Mouse (Mus musculus): ENCODE results near the gene Cd2.

The Cd2 gene

GRCm38 (mm10) chr3:101287911-101288311, at the start of gene Cd2:
Gene Cd2 (minus strand): TSS chr3:101287939.
- DNase-seq: no peak

DNA sequence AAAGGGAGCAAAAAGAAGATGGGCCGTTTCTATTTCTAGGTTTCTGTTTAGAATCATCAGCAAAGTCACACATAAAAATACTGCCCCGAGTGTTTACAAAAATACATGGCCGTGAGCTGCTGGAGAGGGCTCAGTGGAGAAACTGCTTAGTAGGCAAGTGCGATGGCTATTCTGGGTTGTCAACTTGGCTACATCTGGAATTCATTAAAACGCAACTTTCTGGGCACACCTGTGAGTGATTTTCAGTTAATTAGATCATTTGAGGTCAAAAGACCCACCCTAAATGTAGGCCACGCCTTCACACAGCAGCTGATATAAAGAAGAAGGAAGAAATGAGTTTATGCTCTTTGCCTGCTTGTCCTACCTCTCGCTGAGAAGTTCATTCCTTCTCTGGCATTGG, 40.9 kb upstream of the Cd2 start:
- DNase-seq: no peak

DNA sequence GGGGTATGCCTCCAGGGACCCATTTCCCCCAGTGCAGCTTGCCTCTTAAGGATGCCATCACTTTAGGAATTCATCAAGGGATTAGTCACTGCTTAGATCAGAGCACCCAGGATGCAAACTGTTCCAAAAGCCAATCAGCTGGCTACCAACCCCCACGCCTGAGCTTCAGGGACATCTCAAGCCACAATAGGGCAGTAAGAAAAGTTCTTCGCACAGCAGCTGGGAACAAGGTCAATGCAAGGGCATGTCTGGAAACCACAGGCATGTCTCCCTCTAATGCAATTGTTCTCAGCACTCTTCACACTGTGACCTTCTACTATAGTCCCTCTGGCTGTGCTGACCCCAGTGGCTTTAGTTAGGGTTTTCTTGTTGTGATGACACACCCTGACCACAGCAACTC, 39.5 kb upstream of the Cd2 start:
- no peak for DNase-seq

- DNase-seq: no peak
Measured at GRCm38 (mm10) chr3:101322437-101322836, 34.7 kb upstream of the Cd2 start.

DNA sequence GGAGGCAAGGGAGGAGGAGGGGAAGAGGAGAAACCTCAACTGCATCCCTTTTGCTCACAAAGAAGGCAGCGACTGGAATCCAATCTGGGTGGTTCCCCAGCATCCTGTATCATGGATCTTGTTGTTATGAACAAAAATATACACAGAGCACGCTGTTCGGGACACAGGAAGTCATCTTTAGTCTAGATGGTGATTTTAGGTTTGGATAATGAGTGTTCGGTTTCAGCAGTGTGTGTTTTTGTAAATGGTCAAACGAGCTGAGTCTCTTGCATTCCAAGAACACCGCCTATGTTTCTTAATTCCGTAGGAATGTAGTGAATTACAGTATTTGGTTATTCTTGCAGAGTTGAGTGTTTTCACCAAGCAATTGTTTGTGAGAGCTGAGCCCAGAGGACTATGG, 33.1 kb upstream of the Cd2 start:
- no peak for DNase-seq

GRCm38 (mm10) chr3:101318516-101319170, 30.9 kb upstream of the Cd2 start:
- DNase-seq: no peak

GRCm38 (mm10) chr3:101318115-101318514, 30.4 kb upstream of the Cd2 start:
- peak; percentile 55 for DNase-seq

DNA sequence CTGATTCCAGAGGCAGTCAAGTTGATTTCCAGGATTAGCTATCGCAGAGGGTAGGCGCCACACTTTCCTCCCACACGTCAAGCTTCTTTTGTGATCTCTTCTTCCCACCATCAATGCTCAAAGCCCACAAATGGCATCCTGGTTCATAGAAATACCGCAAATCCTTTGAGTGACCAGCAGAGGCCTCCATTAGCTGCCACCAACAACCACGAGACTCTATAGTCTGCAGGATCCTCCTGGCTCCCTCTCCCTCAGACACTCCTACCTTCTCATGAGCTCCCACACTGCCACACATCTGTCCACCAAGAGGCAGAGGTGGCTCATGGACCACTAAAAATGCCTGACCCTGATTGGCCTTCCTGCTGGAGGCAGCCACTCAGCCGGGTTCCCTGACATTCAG, 27.2 kb upstream of the Cd2 start:
- no peak for DNase-seq

DNA sequence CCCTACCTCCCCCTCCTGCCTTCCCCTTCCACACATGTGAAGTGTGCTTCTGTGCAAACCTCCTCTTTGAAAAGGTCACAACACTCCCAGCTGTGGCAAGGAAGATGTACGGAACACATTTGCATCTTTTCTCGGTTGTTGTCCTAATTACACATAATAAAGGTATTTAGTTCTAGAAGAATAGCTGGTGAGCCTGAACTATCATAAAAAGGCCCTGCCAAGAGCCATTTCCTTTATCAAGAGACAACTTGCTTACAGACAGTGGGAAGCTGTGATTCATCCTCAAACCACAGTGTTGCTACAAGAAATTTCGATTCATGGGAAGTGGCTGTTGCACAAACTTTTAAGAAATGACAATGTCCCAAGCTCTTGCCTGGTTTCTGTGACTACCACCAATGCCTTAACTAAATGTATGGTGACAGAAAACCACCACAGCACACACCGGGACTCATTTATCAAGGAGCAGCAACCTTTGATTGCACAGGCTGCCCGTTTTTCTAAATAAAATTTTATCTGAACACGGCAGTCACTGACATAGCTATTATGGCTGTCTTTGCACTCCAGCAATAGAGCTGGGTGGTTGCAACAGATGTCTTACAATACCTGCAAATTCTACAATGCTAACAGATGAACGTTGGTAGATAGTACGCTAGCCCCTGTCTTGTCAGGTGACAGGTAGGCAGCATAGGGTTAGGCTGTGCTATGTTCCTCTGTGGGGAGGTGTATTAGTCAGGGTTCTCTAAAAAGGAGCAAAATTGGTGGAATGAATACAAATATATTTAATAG, 25.7 kb upstream of the Cd2 start:
- no peak for DNase-seq

DNA sequence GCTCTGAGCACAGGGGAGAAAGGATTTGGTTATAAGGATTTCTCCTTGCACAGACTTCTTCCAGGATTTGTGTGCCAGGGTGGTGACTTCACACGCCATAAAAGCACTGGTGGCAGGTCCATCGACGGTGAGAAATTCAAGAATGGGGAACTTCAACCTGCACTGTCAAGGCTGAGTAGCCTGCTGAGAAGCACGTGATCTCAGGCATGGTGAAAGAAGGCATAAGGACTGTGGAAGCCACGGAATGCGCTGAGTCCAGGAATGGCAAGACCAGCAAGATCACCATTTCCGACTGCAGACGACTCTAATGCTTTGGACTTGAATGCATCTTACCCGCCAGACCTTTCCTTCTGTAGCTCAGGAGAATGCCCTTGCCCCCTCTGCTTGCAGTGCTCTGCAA, 23.2 kb upstream of the Cd2 start:
- peak; percentile 28 for DNase-seq

DNA sequence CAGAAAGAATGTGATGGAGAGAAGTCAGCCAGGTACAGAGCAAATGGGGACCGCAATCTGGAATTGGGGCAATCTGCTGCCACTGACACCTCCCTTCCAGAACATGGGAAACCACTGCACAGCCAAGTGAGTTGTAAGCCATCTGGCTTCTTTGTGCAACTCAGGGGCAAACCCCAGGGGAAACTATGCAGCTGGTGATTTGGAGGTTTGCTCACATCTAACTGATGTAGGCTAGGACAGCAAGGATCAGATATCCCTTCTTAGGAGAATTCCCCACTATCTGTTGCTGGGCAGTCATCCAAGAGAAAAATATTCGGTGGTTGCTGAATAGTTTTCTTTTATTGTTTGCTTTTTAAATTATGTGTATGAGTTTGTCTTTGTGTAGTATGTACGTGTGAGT, 21.9 kb upstream of the Cd2 start:
- no peak for DNase-seq

- DNase-seq: no peak
Measured at GRCm38 (mm10) chr3:101306090-101306489, 18.4 kb upstream of the Cd2 start.

DNA sequence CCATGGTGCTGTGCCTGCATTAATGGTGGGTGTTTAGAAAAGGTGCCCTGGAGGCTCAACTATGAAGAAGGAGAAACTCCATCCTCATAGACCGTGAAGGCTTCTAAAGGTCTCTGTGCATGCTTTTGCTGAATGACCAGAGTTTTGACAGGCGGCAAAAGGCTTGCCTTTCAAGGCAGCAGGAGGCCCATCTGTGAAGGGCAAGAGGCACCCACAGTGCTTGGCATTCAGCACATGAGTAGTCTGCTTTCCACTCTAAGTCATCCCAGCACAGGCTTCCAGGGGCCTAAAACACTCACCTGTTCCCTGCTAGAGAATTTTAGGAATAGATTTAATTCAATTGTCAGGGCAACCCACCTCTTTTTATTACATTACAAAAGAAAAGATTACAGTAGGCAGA, 17.3 kb upstream of the Cd2 start:
- no peak for DNase-seq

DNA sequence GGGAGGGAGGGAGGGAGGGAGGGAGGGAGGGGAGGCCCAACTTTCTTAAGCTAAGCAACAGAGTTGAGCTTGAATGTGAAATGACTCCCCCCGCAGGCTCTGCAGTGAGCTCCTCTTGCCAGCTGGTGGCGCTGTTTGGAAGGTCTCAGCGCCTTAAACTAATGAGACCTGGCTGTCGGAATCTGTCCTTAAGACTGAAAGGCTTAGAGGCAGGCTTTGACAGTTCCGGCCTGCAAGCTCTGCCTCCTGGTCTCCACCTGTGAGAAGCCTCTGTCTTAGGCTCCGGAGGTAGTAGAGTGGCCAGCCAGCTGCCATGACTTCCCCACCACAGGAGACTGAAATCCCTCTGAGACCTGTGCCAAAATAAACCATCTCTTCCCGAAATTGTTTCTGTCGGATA, 16.4 kb upstream of the Cd2 start:
- DNase-seq: peak; percentile 64

- no peak for DNase-seq
Measured at GRCm38 (mm10) chr3:101300271-101301071, 12.7 kb upstream of the Cd2 start.

DNA sequence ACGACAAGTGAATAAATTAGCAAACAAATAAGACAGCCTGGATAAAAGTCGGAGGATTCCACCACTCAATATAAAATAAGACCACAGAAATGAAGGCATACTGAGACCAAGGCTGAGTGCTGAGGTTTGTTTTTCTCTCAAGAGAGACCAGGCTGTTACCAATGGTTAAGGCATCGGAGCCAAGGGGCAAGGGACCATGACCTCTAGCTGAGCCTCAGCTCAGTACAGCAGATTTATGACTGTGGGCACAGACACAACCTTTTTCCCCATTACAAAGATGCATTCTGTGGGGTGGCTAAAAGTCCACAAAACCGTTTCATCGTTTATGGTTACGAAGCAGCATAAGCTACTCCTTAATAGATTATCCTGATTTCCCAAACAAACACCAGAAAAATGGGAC, 11.9 kb upstream of the Cd2 start:
- DNase-seq: no peak

- DNase-seq: no peak
Measured at GRCm38 (mm10) chr3:101297221-101297620, 9.5 kb upstream of the Cd2 start.

- no peak for DNase-seq
Measured at GRCm38 (mm10) chr3:101295931-101296820, 8.4 kb upstream of the Cd2 start.

- DNase-seq: peak; percentile 90
Measured at GRCm38 (mm10) chr3:101295366-101295867, 7.7 kb upstream of the Cd2 start.

GRCm38 (mm10) chr3:101294487-101295365, 7.0 kb upstream of the Cd2 start:
- no peak for DNase-seq

DNA sequence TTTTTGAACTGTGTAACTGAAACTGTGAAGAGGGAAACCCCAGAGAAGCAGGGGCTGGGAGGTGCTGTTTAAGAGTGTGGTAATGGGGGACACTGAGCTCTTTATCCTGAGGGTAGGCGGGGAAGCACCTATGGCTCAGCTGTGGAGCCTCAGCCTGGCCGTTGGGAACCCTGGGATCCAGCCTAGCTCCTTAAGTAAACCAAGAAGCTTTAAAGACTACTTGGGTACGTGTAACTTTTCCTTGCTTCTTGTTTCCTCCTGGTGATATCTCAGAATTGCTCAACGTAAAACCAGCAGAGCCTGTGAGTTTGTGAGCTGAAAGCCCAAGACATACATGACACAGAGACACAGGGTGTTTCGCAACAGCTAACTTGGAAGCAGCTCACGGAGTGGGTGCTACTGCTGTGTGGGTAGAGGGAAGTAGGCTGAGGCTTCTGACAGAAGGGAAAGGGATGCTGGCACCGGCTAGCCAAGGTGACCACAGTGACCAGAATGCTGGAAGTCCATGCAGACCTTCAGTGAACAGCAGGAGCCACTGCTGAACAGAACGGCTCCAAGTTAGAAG, 5.9 kb upstream of the Cd2 start:
- DNase-seq: no peak

Data from kidney, adult 18-20 months (tissue).